Mouse (Mus musculus) ES-CJ7 (cell line): ENCODE results near the gene Hamp2.

Source experiments
- DNase-seq: peaks from one replicate; pipeline ENCODE4 v3.0.0; 2011; ENCODE audit warnings: low read depth, low spot score

Hamp2 gene

DNA sequence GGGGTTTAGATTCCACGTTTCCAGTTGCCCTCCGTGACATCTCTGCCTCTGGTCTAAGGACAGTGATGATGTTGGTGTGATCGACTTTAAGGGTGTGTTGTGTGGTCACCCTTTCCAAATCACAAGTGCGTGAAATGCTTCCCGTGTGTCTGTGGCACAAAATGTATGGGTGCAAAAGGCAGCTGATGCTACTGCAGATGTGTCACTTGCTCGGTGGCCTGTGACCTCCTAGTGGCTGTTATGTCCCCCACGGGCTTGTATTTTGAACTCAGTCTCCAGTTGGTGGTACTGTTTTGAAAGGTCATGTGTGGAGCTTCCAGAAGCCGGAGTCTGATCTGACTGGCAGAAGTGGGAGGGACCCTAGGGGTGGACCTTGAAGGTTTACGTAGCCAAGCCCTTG lies 32.7 kb downstream of the Hamp2 start:
- DNase-seq, result no peak

DNA sequence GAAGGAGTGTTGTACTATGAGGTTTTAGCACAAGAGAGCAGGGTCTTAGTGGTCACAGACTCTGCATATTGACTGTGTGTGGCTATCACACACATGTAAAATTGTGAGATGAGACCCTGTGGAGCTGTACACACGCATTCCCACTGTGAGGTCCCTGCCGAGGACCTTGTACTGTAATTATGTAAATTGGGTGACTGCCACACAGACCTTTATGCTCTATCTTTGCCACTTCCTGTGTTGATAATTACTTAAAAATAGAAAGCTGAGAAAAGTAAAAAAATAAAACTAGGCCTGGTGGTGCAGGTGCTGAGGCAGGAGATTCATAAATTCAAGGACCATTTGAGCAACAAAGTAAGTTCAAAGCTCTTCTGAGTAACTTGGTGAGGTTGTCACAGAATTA lies 33.8 kb downstream of the Hamp2 start:
- no peak for DNase-seq

DNA sequence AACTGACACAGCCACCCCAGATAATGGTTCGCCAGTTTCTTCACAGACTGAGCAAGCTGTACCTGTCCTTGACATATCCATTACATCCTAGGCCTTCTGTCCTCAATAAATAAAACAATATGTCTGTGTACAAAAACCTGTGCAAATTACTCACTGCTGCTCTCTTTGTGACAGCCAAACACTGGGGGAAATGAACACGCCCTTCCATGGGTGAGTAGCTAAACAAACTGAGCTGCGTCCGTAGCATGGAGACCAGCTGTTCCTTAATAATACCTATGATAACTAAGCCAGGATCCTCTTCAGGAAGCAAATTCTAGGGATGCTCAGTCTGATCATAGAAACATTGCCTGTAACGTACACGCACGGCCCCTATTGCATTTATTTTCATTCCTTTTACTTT lies 35.7 kb downstream of the Hamp2 start:
- DNase-seq, result no peak

DNA sequence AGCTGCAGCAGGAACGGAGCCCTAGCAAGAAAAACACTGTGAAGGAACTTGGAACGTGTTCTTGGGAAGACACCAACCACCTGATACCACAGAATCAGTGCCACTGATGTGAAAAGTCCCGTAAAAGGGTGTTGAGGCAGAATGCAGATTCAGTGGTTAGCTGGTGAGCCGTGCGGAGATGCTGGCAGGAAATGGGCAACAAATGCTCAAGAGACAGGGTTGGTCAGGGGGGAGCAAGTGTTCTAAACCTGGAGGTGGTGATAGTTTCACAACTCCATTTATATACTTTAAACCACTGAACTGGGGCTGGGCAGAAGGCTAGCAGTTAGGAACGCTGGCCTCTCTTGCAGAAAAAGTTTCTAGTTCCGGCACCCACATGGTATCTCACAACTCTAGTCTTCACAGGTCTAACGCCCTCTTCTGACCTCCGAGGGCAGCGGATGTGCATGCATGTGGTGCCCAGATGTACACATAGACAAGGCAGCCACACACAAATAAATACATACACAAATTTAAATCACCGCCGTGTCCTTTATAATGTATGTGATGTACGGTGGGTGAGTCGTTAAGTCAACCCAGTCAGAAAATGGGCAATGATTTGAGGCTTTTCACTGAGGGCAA lies 36.8 kb downstream of the Hamp2 start:
- DNase-seq, result no peak

GRCm38 (mm10) chr7:30886852-30887251 lies 37.6 kb downstream of the Hamp2 start:
- no peak for DNase-seq

DNA sequence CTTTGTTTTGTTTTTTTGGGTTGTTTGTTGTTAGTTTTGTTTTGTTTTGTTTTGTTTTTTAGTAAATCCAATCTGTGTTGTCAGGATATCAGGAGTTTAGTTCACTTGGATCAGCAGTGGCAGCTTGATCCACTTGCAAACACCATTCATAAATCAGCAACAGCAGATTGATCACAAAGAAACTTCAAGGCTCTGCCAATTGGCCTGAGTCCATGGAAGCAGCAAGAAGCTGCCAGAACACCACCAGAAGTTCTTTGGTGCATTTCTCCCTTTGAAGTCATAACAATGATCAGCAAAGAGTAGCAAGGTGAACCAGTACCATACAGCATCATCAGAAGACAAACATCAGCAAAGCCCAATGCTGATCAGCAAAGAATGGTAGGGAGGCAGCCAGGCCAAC lies 40.4 kb downstream of the Hamp2 start:
- no peak for DNase-seq

- no peak for DNase-seq
These were observed 43.1 kb downstream of the Hamp2 start for GRCm38 (mm10) chr7:30881367-30881766.

GRCm38 (mm10) chr7:30880176-30880575 lies 44.3 kb downstream of the Hamp2 start, which contains the start of gene Cd22:
Gene Cd22 (minus strand): TSS chr7:30880342.
- no peak for DNase-seq

DNA sequence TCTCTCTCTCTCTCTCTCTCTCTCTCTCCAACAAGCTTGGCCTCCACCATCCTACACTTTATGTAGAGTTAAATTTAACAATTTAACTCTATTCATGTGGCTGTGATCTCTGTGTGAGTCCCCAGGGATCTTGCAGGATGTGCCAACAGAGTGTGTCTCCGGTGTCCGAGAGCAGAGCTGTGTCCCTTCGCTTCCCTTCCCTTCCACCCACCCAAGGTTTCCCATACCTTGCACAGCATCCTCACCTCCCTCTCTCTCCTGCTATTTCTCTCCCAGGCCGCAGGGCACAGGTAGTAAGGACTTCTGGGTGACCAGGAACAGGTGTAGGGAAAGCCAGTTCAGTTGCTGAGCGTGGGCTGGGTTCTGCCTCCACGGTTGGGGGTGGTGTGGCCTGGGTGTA lies 45.5 kb downstream of the Hamp2 start:
- DNase-seq, result no peak

DNA sequence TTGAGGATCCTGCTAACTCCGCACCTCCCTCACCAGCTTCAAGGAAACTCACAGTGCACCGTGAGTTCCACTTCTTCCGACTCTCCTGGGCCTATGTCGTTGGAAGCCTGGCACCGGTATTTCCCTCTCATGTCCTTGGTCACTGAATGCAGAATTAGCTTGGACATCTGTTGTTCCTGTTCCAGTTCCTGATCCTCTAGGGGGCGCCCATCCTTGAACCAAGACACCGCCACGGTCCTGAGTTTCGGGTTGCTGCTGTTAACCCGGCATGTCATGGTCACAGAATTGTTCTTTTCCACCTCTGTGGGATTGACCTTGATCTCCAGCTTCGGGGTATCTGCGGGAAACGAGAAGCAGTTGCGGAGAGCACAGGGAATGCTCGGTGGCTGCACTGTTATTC lies 51.4 kb downstream of the Hamp2 start:
- DNase-seq, result peak; percentile 80
